Mouse (Mus musculus): ENCODE data around the gene Lmntd1.

DNA sequence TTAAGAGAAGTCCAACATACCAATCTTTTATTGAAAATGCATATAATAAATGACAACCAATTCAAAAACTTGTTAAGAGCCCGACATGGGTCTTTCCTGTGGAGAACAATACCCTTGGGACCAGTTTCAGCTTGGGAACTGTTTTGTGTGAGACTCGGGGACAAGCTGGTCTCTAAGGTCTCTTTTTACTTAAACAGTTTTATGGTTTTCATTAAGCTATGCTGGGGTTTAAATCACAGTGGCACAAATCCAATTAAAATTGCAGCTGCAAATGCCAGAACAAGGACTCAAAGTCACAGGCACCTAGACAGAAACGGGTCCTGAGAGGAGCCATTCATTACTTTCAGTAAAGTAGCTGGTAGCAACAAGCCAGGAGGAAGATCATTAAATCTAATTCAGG is 8.9 kb downstream of the Lmntd1 start:
- TF ChIP-seq CTCF (IDR thresholded peaks at IDR 0.05; ENCODE audit: extremely low read depth, insufficient read length, insufficient replicate concordance, low read depth, low read length): no peak
- no peak for TF ChIP-seq POLR2A (IDR thresholded peaks at IDR 0.05; ENCODE audit: low read depth, low read length)

All from small intestine, adult 2 months (tissue).